Mouse (Mus musculus) midbrain, embryonic 14.5 days (tissue): ENCODE data around the gene Fbxw8. TPM values are rescaled to one million over a fixed set of nuclear protein-coding genes. Genes with fewer than 3 reads are reported as not detected.

Experiments
- ATAC-seq: fragments of 200-750 bp; cut with Nextera tagmentation; 2 replicates; pipeline ENCODE4 v1.8.0; 2017; ENCODE audit warnings: moderate number of reproducible peaks, moderate library complexity; ENCODE audit not compliant: low FRiP score, low TSS enrichment
- DNase-seq: peaks from one replicate; pipeline ENCODE4 v3.0.0-alpha.2; 2015
- H3K27ac ChIP-seq: fragments of 300-500 bp; sonication (generic); replicated peaks from 2 replicates; pipeline ENCODE4 v1.5.1; 2014; ENCODE audit warnings: mild to moderate bottlenecking, low read depth, low read length, moderate library complexity
- H3K27me3 ChIP-seq: fragments of 300-500 bp; sonication (generic); 2 replicates; pipeline ENCODE4 v1.6.1; 2014; ENCODE audit warnings: low read length, control low read depth, mixed read lengths; ENCODE audit not compliant: control insufficient read depth, insufficient read depth
- H3K36me3 ChIP-seq: fragments of 300-500 bp; sonication (generic); 2 replicates; pipeline ENCODE4 v1.6.1; 2014; ENCODE audit warnings: low read length, control low read depth; ENCODE audit not compliant: control insufficient read depth, insufficient read depth
- H3K4me1 ChIP-seq: fragments of 300-500 bp; sonication (generic); 2 replicates; pipeline ENCODE4 v1.6.1; 2014; ENCODE audit warnings: mild to moderate bottlenecking, antibody characterized with exemption, low read length, control low read depth; ENCODE audit not compliant: control insufficient read depth, insufficient read depth
- H3K4me2 ChIP-seq: fragments of 300-500 bp; sonication (generic); 2 replicates; pipeline ENCODE4 v1.6.1; 2014; ENCODE audit warnings: mild to moderate bottlenecking, low read length, moderate library complexity
- H3K4me3 ChIP-seq: fragments of 300-500 bp; sonication (generic); replicated peaks from 2 replicates; pipeline ENCODE4 v1.5.1; 2014; ENCODE audit warnings: low read depth, low read length
- H3K9ac ChIP-seq: fragments of 300-500 bp; sonication (generic); replicated peaks from 2 replicates; pipeline ENCODE4 v1.6.1; 2014; ENCODE audit warnings: mild to moderate bottlenecking, low read length, moderate library complexity
- H3K9me3 ChIP-seq: fragments of 300-500 bp; sonication (generic); 2 replicates; pipeline ENCODE4 v1.6.1; 2016; ENCODE audit warnings: low read length, control low read depth, mixed read lengths; ENCODE audit not compliant: control insufficient read depth
- WGBS: fragments of 180-500 bp; shearing (Covaris S2); extraction: QIAGEN DNeasy Blood & Tissue Kit; methylation state at CpG from one replicate; pipeline ENCODE4 v1.1.7; 2014; 5-methylcytosine and 5-hydroxymethylcytosine counted together
- polyA plus RNA-seq: library from polyadenylated mRNA; unstranded; fragments of >200 nt; fragmentation: Nextera tagmentation; extraction: Ambion mirVana; gene quantifications from 2 replicates; pipeline ENCODE4 v1.2.1, GENCODE M21; 2014

Fbxw8 gene
- polyA plus RNA-seq, 1 experiment from 2014 or later = 21.4 TPM

DNA sequence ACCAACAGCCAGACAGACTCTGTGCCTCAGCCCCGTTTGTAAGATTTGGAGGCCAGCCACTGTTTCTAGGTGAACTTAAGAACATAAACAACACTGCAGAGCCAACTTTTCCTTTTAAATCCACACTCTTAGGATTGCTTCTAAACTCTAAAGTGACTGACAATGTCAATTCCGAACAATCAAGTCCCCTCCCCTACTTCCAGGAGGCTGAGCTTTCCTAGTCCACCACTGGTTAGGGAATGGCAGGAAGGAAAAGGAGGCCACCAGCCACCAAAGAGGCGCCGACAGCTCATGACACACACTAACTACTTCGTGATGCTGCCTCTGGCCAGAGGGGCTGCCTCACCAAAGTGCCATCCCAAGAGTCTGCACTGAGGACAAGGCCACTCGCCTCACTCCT is 10.5 kb downstream of the Fbxw8 start:
- DNase-seq (no peak), ATAC-seq (no peak)
- Histone ChIP-seq H3K36me3 (peaks cover 32% of the 10 kb centered on the region), H3K9ac (no peak overlapping the region), H3K27me3 (no peaks in the 10 kb centered on the region), H3K9me3 (no peaks in the 10 kb centered on the region), H3K27ac (no peak overlapping the region), H3K4me3 (no peak overlapping the region), H3K4me1 (peaks cover 16% of the 10 kb centered on the region), H3K4me2 (no peak overlapping the region)
- WGBS = 85% methylated on average over 6 of the region's 6 CpGs

DNA sequence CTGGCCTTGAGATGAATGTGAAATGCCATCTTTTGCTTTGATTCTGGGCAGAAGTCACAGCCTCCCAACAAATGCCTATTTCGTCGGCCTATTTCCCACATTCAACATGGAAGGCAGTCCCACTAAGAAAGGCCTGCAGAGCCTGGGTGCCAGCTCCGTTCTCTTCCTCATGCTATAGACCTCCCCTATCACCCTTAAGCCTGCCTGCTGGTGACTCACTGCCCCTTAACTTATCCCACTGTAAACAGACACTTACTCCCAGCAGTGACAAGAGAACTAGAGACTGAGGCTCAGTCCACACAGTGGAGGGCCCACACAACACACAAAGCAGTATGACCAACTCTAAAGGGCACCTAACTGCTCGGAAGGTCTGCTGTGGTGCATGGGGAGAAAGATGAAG is 10.9 kb downstream of the Fbxw8 start:
- ATAC-seq (no peak), DNase-seq (no peak)
- Histone ChIP-seq H3K27me3 (no peaks in the 10 kb centered on the region), H3K36me3 (peaks cover 35% of the 10 kb centered on the region), H3K27ac (no peak overlapping the region), H3K4me3 (no peak overlapping the region), H3K9ac (no peak overlapping the region), H3K9me3 (no peaks in the 10 kb centered on the region), H3K4me2 (no peak overlapping the region), H3K4me1 (peaks cover 16% of the 10 kb centered on the region)
- WGBS = 96% methylated on average over 4 of the region's 4 CpGs

DNA sequence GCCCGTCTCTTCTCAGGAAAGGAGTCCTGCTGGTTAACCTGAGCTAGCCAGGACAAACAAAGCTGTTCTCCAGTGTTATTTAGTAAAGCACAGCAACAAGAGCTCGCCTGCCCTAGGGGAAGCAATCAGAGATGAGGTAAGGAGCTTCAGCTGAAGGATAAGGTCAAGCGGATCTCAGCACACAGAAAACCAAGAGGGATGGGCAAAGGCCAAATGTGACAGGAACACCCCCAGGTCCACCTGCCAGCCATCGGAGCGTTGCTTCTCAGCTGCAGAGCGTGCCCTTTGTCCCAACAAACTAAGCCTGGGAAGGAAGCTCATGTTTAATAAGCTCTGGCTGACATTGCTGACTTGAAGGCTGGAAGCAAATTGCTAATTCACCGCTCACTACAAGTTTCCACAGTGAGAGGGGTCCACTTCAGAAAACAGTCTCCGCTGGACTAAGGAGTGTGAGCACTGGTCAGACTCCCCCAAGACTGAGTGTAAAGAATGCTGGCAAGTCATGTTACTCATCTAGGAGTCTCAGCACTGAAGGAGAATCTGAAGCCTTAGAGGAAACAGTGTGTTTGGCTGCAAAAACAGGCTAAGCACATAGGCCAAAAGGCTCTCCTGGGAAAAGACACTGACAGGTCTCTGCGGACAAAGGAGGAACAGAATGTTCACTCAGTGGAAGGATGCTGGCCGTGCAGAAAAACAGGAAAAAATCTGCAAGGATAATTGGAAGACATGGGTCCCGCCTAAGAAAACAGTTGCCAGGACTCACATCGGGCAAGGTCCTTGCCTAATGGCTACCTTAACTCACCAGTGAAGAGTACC is 11.8 kb downstream of the Fbxw8 start:
- Histone ChIP-seq H3K4me1 (peaks cover 16% of the 10 kb centered on the region), H3K27me3 (no peaks in the 10 kb centered on the region), H3K4me2 (no peak overlapping the region), H3K27ac (no peak overlapping the region), H3K4me3 (no peak overlapping the region), H3K9ac (no peak overlapping the region), H3K36me3 (peaks cover 41% of the 10 kb centered on the region), H3K9me3 (no peaks in the 10 kb centered on the region)
- WGBS = 80% methylated on average over 12 of the region's 12 CpGs
- DNase-seq = no peak
- ATAC-seq = no peak

- Histone ChIP-seq H3K4me1 (peaks cover 16% of the 10 kb centered on the region), H3K4me3 (no peak overlapping the region), H3K36me3 (peaks cover 45% of the 10 kb centered on the region), H3K4me2 (no peak overlapping the region), H3K27me3 (no peaks in the 10 kb centered on the region), H3K27ac (no peak overlapping the region), H3K9ac (no peak overlapping the region), H3K9me3 (no peaks in the 10 kb centered on the region)
- DNase-seq = no peak
- ATAC-seq = no peak
- WGBS = 95% methylated on average over 8 of the region's 8 CpGs
These were observed 12.8 kb downstream of the Fbxw8 start for GRCm38 (mm10) chr5:118142471-118142870.

GRCm38 (mm10) chr5:118139630-118140029 is 15.6 kb downstream of the Fbxw8 start:
- no peaks in the 10 kb centered on the region for H3K9me3 ChIP-seq
- WGBS = 94% methylated on average over 8 of the region's 8 CpGs
- H3K4me1 ChIP-seq = no peaks in the 10 kb centered on the region
- no peaks in the 10 kb centered on the region for H3K27me3 ChIP-seq
- H3K9ac ChIP-seq = no peak overlapping the region
- no peak overlapping the region for H3K27ac ChIP-seq
- no peak overlapping the region for H3K4me3 ChIP-seq
- H3K4me2 ChIP-seq = no peak overlapping the region
- ATAC-seq (no peak), DNase-seq (no peak)
- peaks cover 50% of the 10 kb centered on the region for H3K36me3 ChIP-seq

DNA sequence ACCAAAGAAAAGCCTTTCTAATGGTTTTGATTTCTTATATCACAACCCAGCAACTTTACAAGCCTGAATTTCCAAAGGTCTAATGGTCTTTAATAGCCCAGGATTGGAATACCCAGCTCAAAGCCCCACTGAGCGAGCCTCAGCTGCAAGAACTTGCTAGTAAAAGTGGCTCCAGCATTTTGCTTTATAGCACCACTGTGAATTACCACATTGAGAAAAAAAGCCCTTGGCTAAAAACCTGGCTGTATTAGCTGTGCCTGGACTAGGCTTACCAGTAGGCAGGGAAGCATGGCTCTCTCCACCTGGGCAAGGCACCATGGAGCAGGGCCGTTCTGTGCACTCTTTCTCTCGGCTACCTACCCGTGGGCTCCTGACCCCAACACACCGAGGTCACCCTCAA is 18.9 kb downstream of the Fbxw8 start:
- Histone ChIP-seq H3K4me1 (no peaks in the 10 kb centered on the region), H3K9me3 (no peaks in the 10 kb centered on the region), H3K27ac (no peak overlapping the region), H3K36me3 (peaks cover 35% of the 10 kb centered on the region), H3K4me3 (no peak overlapping the region), H3K9ac (no peak overlapping the region), H3K27me3 (no peaks in the 10 kb centered on the region), H3K4me2 (no peak overlapping the region)
- ATAC-seq = no peak
- no peak for DNase-seq
- WGBS = 91% methylated on average over 5 of the region's 5 CpGs

- DNase-seq (no peak), ATAC-seq (no peak)
- WGBS = 87% methylated on average over 9 of the region's 9 CpGs
- H3K27me3 ChIP-seq = no peaks in the 10 kb centered on the region
- no peak overlapping the region for H3K9ac ChIP-seq
- H3K4me1 ChIP-seq = no peaks in the 10 kb centered on the region
- no peaks in the 10 kb centered on the region for H3K9me3 ChIP-seq
- H3K36me3 ChIP-seq = peaks cover 38% of the 10 kb centered on the region
- no peak overlapping the region for H3K4me3 ChIP-seq
- no peak overlapping the region for H3K4me2 ChIP-seq
- 0 out of 2 replicates have a peak overlapping the region, but pooled peaks have one; percentile 5 for H3K27ac ChIP-seq
These were observed 26.6 kb downstream of the Fbxw8 start for GRCm38 (mm10) chr5:118128651-118129050.

DNA sequence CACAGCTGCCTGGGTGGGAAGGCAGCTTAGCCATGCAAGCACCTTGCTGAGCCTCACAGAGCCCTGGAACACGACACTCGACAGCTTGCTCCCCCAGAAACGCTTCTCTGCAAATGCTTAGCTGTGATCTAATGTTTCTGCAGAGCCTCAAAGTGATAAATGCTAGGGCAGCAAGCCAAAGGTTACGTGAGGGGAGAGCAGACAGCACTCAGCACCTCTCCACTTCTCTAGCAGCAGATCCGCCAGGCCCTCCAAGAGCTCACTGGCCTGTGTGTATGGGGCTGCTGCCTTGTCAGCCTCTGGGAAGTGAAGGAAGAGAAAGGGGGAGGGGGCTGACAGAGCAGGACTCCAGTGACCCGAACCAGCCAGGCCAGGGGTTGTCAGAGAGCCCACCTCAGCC is 27.1 kb downstream of the Fbxw8 start:
- H3K4me3 ChIP-seq = no peak overlapping the region
- H3K9me3 ChIP-seq = no peaks in the 10 kb centered on the region
- H3K27me3 ChIP-seq = no peaks in the 10 kb centered on the region
- H3K9ac ChIP-seq = no peak overlapping the region
- no peak for ATAC-seq
- 0 out of 2 replicates have a peak overlapping the region, but pooled peaks have one; percentile 5 for H3K27ac ChIP-seq
- 84% methylated on average over 6 of the region's 6 CpGs for WGBS
- H3K36me3 ChIP-seq = peaks cover 38% of the 10 kb centered on the region
- H3K4me2 ChIP-seq = no peak overlapping the region
- H3K4me1 ChIP-seq = no peaks in the 10 kb centered on the region
- no peak for DNase-seq

DNA sequence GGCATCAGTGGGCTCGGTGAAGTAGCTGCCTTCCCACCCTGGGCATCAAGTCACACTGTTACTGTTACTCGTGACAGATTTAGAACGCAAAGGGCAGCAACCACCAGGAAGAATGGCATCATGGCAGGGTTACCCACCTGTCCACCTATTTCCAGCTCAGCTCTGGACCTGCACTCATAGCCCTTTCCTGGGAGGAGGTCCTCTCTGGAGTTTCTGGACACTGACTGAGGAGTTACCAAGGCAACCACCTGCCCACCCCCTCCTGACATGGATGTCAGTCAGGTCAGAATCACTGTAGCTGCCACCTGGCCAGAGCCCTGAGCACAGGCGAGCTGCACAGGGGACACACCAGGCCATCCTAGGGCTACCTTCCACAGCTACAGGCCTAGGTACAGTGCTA is 28.6 kb downstream of the Fbxw8 start:
- WGBS = 89% methylated on average over 4 of the region's 4 CpGs

More for the DNA sequence above, 28.6 kb downstream of the Fbxw8 start:
- H3K27ac ChIP-seq = no peak overlapping the region
- H3K9ac ChIP-seq = no peak overlapping the region
- ATAC-seq (no peak), DNase-seq (no peak)
- H3K36me3 ChIP-seq = peaks cover 38% of the 10 kb centered on the region
- H3K4me2 ChIP-seq = no peak overlapping the region
- no peaks in the 10 kb centered on the region for H3K27me3 ChIP-seq
- H3K4me3 ChIP-seq = no peak overlapping the region
- no peaks in the 10 kb centered on the region for H3K9me3 ChIP-seq
- H3K4me1 ChIP-seq = no peaks in the 10 kb centered on the region
